Mouse (Mus musculus) lung, adult 2 months (tissue): ENCODE data around the gene Hps5.
"Not testable (repeated sequence)": the region's sequence is repeated elsewhere in the genome, so short reads cannot be mapped to it uniquely, and the experiment has no call there.

Experiments
- CTCF ChIP-seq: fragments of 200-500 bp; IDR thresholded peaks from 2 replicates; pipeline ENCODE4 v1.5.1; 2011; ENCODE audit warnings: mild to moderate bottlenecking, low read length, control low read depth; ENCODE audit not compliant: insufficient read depth
- POLR2A ChIP-seq: fragments of 200-500 bp; IDR thresholded peaks from 2 replicates; pipeline ENCODE4 v1.6.1; 2011; ENCODE audit warnings: low read depth, mild to moderate bottlenecking, control low read depth, low read length, borderline replicate concordance; ENCODE audit errors: extremely low read depth

- TF ChIP-seq CTCF, POLR2A: not testable (repeated sequence)
These were observed 36.4 kb upstream of the Hps5 start for GRCm38 (mm10) chr7:46832112-46832810.
